Mouse (Mus musculus) stomach, embryonic 16.5 days (tissue): ENCODE measurements around the gene Akt1. TPM values are rescaled to one million over a fixed set of nuclear protein-coding genes. Genes with fewer than 3 reads are reported as not detected.

Experiments
- ATAC-seq: fragments of 200-750 bp; cut with Nextera tagmentation; 2 replicates; pipeline ENCODE4 v1.8.0; 2017; ENCODE audit warnings: moderate number of reproducible peaks, moderate TSS enrichment; ENCODE audit not compliant: insufficient read depth, low FRiP score
- H3K27ac ChIP-seq: fragments of 300-500 bp; sonication (generic); 2 replicates; pipeline ENCODE4 v1.5.1; 2014; ENCODE audit warnings: low read length
- H3K27me3 ChIP-seq: fragments of 300-500 bp; sonication (generic); 2 replicates; pipeline ENCODE4 v1.6.1; 2014; ENCODE audit warnings: low read length, control low read depth, mixed read lengths; ENCODE audit not compliant: control insufficient read depth, insufficient read depth
- H3K36me3 ChIP-seq: fragments of 300-500 bp; sonication (generic); 2 replicates; pipeline ENCODE4 v1.6.1; 2014; ENCODE audit warnings: low read length; ENCODE audit not compliant: control insufficient read depth, insufficient read depth
- H3K4me1 ChIP-seq: fragments of 300-500 bp; sonication (generic); 2 replicates; pipeline ENCODE4 v1.6.1; 2014; ENCODE audit warnings: low read length, control low read depth, mixed read lengths; ENCODE audit not compliant: control insufficient read depth, insufficient read depth
- H3K4me2 ChIP-seq: fragments of 300-500 bp; sonication (generic); 2 replicates; pipeline ENCODE4 v1.6.1; 2014; ENCODE audit warnings: low read depth, low read length, mixed read lengths
- H3K4me3 ChIP-seq: fragments of 300-500 bp; sonication (generic); replicated peaks from 2 replicates; pipeline ENCODE4 v1.5.1; 2014; ENCODE audit warnings: mild to moderate bottlenecking, low read length
- H3K9ac ChIP-seq: fragments of 300-500 bp; sonication (generic); 2 replicates; pipeline ENCODE4 v1.6.1; 2014; ENCODE audit warnings: low read length
- H3K9me3 ChIP-seq: fragments of 300-500 bp; sonication (generic); replicated peaks from 2 replicates; pipeline ENCODE4 v1.6.1; 2016; ENCODE audit warnings: low read length, control low read depth; ENCODE audit not compliant: control insufficient read depth
- WGBS: fragments of 180-500 bp; shearing (Covaris S2); extraction: QIAGEN DNeasy Blood & Tissue Kit; methylation state at CpG from one replicate; pipeline ENCODE4 v1.1.7; 2014; 5-methylcytosine and 5-hydroxymethylcytosine counted together
- polyA plus RNA-seq: library from polyadenylated mRNA; unstranded; fragments of >200 nt; fragmentation: Nextera tagmentation; extraction: Ambion mirVana; gene quantifications from 2 replicates; pipeline ENCODE4 v1.2.1, GENCODE M21; 2015

Akt1 gene
- polyA plus RNA-seq, 1 experiment from 2014 or later: 50.7 TPM

- Histone ChIP-seq H3K4me3 (no peak overlapping the region), H3K4me1 (peaks cover 33% of the 10 kb centered on the region), H3K9ac (no peak overlapping the region), H3K36me3 (no peaks in the 10 kb centered on the region), H3K27me3 (no peaks in the 10 kb centered on the region), H3K27ac (no peak overlapping the region), H3K9me3 (no peaks in the 10 kb centered on the region), H3K4me2 (no peak overlapping the region)
- no peak for ATAC-seq
- WGBS: 68% methylated on average over 7 of the region's 7 CpGs
Observed at GRCm38 (mm10) chr12:112627097-112627881, 47.4 kb downstream of the Akt1 start.

GRCm38 (mm10) chr12:112626455-112626854 lies 48.2 kb downstream of the Akt1 start:
- no peak for ATAC-seq
- no peaks in the 10 kb centered on the region for H3K36me3 ChIP-seq
- no peaks in the 10 kb centered on the region for H3K27me3 ChIP-seq
- 53% methylated on average over 6 of the region's 6 CpGs for WGBS
- H3K4me1 ChIP-seq: peaks cover 27% of the 10 kb centered on the region
- no peaks in the 10 kb centered on the region for H3K9me3 ChIP-seq
- H3K27ac ChIP-seq: no peak overlapping the region
- H3K4me3 ChIP-seq: no peak overlapping the region
- no peak overlapping the region for H3K9ac ChIP-seq
- no peak overlapping the region for H3K4me2 ChIP-seq

DNA sequence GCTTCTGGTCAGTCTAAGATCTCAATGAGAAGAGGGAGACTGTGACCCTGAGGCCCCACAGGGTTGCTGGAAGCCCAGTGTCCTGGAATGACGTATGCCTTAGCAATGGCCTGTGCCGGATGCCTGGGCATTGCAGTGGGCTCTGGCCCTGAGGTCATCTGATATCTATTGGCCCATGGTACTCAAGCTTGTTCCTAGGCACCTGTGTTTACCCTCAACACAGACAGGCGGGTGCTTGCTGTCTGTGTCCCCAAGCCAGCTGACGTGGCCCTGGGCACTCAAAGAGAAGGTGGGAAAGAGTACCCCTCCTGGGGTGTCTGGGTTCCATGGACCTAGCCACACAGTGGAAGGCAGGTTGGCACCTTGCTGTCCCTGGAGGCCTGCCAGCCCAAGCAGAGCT lies 49.0 kb downstream of the Akt1 start:
- no peak overlapping the region for H3K4me3 ChIP-seq
- no peaks in the 10 kb centered on the region for H3K36me3 ChIP-seq
- no peak for ATAC-seq
- H3K27me3 ChIP-seq: no peaks in the 10 kb centered on the region; the same call in 1 of the 2 replicates
- H3K9ac ChIP-seq: no peak overlapping the region
- H3K9me3 ChIP-seq: no peaks in the 10 kb centered on the region
- H3K27ac ChIP-seq: no peak overlapping the region
- 63% methylated on average over 4 of the region's 4 CpGs for WGBS
- peaks cover 27% of the 10 kb centered on the region for H3K4me1 ChIP-seq
- H3K4me2 ChIP-seq: no peak overlapping the region

DNA sequence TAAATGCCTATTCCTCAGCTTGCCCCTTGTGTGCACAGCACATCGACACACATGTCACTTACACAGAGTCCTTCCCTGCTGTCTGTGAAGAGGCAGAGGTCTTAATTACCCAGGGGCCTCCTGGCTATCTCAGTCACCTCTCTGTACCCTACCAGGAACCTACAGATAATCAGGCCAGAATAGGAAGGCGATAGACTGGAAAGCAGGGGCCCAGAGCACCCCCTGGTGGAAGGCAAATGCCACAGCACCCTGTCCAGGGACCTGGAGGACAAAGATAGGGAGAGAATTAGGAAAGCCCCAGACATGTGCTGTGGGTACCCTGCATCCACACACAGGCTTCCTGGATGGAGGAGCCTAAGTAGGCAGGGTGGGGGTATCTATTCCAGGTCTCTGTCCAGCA lies 50.9 kb downstream of the Akt1 start:
- Histone ChIP-seq H3K4me2 (no peak overlapping the region), H3K9me3 (no peaks in the 10 kb centered on the region), H3K27me3 (peaks cover 4% of the 10 kb centered on the region; the same call in 1 of the 2 replicates), H3K36me3 (no peaks in the 10 kb centered on the region), H3K27ac (no peak overlapping the region), H3K4me3 (no peak overlapping the region), H3K9ac (no peak overlapping the region), H3K4me1 (peaks cover 26% of the 10 kb centered on the region)
- no peak for ATAC-seq
- 21% methylated on average over 2 of the region's 2 CpGs for WGBS

DNA sequence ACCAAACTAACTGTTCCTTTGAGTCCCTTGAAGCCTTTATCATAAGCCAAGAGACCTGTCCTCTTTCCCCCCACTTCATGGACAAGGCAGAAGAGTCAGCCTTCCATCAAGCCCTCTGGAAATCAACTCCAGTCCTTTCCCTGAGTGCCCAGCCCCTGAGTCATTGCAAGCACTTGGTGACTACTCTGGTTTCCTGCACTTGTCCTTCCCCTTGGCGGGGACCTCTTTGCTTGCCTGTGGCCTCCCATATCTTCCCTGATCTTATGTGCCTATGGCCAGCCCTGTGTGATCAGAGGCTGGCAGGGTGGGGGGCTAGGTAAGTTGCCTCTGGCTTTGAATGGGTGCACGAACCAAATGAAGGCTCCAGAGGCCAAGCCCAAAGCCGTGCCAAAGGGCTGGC lies 52.8 kb downstream of the Akt1 start:
- Histone ChIP-seq H3K9me3 (no peaks in the 10 kb centered on the region), H3K4me3 (no peak overlapping the region), H3K9ac (no peak overlapping the region), H3K36me3 (no peaks in the 10 kb centered on the region), H3K4me2 (no peak overlapping the region), H3K27me3 (peaks cover 4% of the 10 kb centered on the region; the same call in 1 of the 2 replicates), H3K27ac (no peak overlapping the region), H3K4me1 (peaks cover 26% of the 10 kb centered on the region)
- WGBS: 72% methylated on average over 3 of the region's 3 CpGs
- no peak for ATAC-seq

DNA sequence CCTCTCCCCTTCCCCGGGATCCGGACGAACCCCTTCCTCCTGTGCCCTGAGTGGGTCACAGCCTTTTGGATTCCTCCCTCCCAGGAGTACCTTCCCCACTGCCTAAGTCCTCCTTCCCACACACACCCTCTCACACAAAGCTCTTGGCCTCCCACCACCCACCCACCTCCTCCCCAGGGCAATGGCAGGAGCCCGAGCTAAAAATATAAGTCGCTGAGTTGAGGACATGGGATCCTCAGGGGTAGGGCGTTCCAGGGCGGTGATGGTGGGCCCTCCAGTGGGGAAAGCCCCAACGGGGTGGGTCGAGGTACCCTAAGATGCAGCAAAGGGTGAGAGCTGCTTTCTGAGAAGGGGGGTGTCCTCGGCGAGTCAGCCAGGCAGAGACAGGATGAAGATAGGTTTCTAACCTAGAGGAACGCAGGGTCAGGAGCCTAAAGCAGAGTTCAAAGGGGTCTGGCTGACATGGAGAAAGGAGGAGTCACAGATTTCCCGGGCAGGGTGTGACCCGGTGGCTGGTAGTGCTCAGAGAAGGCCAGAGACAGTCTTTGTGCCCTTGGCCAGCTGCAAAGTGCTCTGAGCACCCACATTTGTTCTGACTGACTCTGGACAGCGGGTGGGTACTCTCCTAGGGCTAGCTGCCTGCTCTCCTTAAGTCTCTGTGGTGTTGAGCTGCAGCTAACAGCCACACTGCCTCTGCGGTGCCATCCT lies 54.2 kb downstream of the Akt1 start:
- Histone ChIP-seq H3K4me1 (peaks cover 25% of the 10 kb centered on the region), H3K4me2 (peak overlapping the region; percentile 85), H3K9ac (peak overlapping the region; percentile 70), H3K9me3 (no peaks in the 10 kb centered on the region), H3K4me3 (peak overlapping the region; percentile 55), H3K36me3 (no peaks in the 10 kb centered on the region), H3K27ac (no peak overlapping the region), H3K27me3 (peaks cover 4% of the 10 kb centered on the region; the same call in 1 of the 2 replicates)
- 0 out of 2 replicates have a peak, but pooled peaks have one; percentile 9 for ATAC-seq
- WGBS: 16% methylated on average over 16 of the region's 16 CpGs

DNA sequence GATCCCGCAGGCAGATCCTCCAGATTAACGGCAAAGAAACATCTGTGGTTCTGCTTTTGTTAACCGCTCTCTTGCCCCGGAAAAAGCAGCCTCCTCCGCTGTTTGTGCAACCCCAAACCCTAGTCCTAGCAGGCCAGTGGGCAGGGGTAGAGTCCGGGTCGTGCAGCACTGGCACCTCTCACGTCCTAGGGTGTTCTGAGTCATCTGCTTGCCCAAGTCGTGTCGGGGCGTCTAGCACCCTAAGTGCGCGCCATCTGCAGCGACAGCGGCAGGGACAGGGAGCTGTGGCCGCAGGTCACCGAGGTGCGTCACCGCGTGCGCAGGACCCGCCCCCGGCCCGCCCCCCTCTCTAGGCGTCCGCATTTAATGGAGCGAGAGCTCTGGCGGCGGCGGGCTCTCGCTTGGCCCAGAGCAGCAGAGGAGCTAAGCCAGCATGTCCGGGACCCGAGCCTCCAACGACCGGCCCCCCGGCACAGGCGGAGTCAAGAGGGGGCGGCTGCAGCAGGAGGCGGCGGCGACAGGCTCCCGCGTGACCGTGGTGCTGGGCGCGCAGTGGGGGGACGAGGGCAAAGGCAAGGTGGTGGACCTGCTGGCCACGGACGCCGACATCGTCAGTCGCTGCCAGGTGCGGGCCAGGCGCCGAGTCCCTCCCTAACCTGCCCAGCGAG lies 54.9 kb downstream of the Akt1 start, which contains the start of gene Adssl1:
TSS of gene Adssl1 (plus strand) at position 360 of the 668 bp plus-strand sequence.
- H3K9me3 ChIP-seq: no peaks in the 10 kb centered on the region
- H3K4me1 ChIP-seq: peaks cover 25% of the 10 kb centered on the region
- WGBS: 2% methylated on average over 56 of the region's 56 CpGs
- H3K27me3 ChIP-seq: peaks cover 4% of the 10 kb centered on the region; the same call in 1 of the 2 replicates
- H3K36me3 ChIP-seq: no peaks in the 10 kb centered on the region
- H3K27ac ChIP-seq: no peak within 1 kb of the TSS
- peak within 1 kb of the TSS; percentile 70 for H3K9ac ChIP-seq
- peak; percentile 48; the same call in 1 of the 2 replicates for ATAC-seq
- peak within 1 kb of the TSS; percentile 85 for H3K4me2 ChIP-seq
- peak within 1 kb of the TSS; percentile 55 for H3K4me3 ChIP-seq

DNA sequence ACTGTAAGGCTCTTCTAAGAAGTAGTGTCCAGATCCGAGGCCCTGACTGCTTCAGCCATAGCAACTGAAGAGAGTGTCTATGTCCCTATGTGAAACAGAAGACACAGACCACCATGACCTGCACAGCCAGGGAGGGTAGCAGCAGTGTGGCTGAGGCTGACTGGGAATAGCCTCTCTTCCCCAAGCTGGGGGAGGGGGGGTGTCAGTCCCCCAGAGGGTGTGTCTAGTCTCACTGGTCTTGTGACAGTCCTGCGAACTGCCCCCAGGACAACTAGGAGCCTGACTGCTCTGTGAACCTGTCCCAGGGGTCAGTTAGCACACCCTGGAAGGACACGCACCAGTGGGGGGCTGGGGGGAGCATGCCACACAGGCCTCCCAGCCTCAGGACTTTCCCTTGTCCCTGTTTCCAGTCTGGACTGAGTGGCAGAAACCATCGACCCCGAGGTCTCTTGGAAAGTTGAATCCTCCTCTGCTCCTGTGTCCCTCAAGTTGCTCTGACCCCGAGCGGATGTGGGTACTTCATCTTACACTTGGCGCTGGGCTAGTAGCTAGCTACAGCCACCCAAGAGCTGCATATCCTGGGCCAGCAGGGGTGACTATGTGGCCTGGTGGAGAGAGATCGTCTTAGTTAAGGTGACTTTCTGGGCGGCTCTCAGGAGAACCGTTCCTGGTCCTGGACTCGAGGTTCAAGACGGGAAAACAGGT lies 55.6 kb downstream of the Akt1 start:
- H3K9ac ChIP-seq: peak overlapping the region; percentile 70

More for the DNA sequence above, 55.6 kb downstream of the Akt1 start:
- WGBS: 30% methylated on average over 13 of the region's 13 CpGs
- Histone ChIP-seq H3K27ac (no peak overlapping the region), H3K36me3 (no peaks in the 10 kb centered on the region), H3K4me2 (peak overlapping the region; percentile 85), H3K4me3 (peak overlapping the region; percentile 55), H3K4me1 (peaks cover 25% of the 10 kb centered on the region), H3K27me3 (peaks cover 4% of the 10 kb centered on the region; the same call in 1 of the 2 replicates), H3K9me3 (no peaks in the 10 kb centered on the region)
- no peak for ATAC-seq
